Mouse (Mus musculus): Measurements from ENCODE around the gene Use1.

Use1 gene

GRCm38 (mm10) chr8:71376423-71377030 lies 9.9 kb downstream of the Use1 start:
- DNase-seq (ENCODE audit: low read depth, low spot score) = no peak

DNA sequence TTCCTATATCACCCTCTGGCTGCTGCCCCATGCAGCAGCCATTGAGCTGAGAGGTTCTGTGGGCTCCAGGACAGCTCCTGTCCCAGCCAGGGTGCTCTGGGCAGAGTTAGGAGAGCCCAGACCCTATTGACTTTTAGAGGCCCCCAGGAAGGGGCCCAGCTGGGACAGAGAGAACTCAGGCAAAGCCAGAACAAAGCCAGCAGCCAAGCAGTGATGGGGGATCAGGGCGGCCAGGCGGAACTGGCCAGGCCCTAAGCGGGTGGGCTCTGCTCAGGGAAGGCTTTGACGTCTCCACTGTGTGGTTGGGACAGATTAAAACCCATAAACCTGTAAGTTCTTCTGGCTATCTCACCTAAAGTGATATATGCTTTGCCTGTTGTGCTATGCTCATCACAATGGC lies 12.4 kb downstream of the Use1 start:
- no peak for DNase-seq (ENCODE audit: low read depth, low spot score)

- DNase-seq (ENCODE audit: low read depth, low spot score) = no peak
Measured at GRCm38 (mm10) chr8:71379512-71380075, 12.9 kb downstream of the Use1 start.

DNA sequence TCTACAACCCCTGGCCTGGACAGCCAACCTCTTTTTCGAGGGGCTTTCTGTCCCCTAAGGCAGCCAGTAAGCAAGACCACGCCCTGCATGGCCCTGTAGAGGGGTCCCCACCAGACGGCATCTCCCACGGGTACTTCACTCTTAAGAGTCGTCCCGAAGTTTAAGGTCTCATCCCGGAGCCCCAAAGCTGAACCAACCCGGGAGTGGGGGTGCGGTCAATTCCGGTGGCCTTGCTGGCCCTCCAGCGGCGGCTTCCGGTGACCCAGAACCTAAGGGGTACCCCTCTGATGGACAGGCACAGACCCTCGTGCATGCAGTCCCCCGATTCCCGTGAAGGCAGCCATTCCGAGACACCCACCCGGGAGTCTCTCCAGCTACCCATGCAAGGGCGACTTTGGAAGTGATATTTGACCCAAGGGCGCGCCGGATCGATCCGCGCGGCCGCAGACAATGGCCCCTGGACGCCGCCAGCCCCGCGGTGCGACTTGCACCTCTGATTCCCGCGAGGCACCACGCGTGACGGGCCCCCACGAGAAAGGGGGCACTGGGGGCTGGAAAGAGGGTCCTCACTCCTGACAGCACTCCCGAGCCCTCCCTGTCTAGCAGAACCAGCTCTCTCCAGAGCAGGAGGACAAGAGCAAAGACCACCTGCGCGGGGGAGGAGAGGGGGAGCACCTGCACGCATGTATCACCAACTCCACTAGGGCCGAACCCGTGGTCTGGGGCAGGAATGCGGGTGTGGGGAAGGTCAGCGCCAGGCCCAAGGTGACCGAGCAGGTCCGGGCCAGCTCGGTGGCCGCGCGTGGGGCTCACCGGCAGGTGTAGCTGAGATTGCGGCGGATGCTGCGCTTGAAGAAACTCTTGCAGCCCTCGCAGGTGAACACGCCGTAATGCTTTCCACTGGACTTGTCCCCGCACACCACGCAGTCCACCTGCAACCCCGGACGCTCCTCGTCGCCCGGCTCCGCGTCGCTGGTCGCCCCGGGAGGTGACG lies 13.8 kb downstream of the Use1 start:
- DNase-seq (ENCODE audit: low read depth, low spot score) = no peak

- peak; percentile 70 for DNase-seq (ENCODE audit: low read depth, low spot score)
Measured at GRCm38 (mm10) chr8:71381421-71381970, 14.8 kb downstream of the Use1 start, which contains the start of gene Nr2f6. Gene Nr2f6 (minus strand): TSS chr8:71381960.

GRCm38 (mm10) chr8:71381971-71382961 lies 15.6 kb downstream of the Use1 start:
- DNase-seq (ENCODE audit: low read depth, low spot score) = peak; percentile 84

- no peak for DNase-seq (ENCODE audit: low read depth, low spot score)
Measured at GRCm38 (mm10) chr8:71383396-71383795, 16.7 kb downstream of the Use1 start.

GRCm38 (mm10) chr8:71383860-71384259 lies 17.2 kb downstream of the Use1 start:
- DNase-seq (ENCODE audit: low read depth, low spot score) = no peak

- DNase-seq (ENCODE audit: low read depth, low spot score) = peak; percentile 92
Measured at GRCm38 (mm10) chr8:71385212-71385835, 18.7 kb downstream of the Use1 start.

GRCm38 (mm10) chr8:71388267-71388666 lies 21.6 kb downstream of the Use1 start:
- DNase-seq (ENCODE audit: low read depth, low spot score) = no peak

- DNase-seq (ENCODE audit: low read depth, low spot score) = no peak
Measured at GRCm38 (mm10) chr8:71391696-71392095, 25.0 kb downstream of the Use1 start.

GRCm38 (mm10) chr8:71392391-71392790 lies 25.7 kb downstream of the Use1 start:
- no peak for DNase-seq (ENCODE audit: low read depth, low spot score)

GRCm38 (mm10) chr8:71392871-71393270 lies 26.2 kb downstream of the Use1 start:
- DNase-seq (ENCODE audit: low read depth, low spot score) = peak; percentile 70

DNA sequence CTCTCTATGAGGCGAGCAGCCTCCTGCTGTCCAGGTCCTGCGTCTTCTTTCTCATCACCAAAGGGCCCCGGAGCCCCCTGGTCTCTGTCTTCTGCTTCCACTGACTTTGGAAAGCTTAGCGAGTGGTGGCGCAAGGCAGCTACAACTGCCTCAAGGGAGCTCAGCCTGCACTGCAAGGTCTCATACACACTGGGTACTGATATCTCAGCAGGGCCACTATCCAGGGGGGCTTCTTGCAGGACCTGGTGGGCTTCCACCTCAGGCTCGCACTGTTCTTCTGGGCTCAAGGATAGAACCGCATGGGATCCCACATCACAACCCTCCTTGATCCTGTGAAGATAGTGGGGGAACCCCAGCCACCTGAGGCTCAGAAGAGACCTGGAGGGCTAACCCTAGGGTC lies 27.8 kb downstream of the Use1 start:
- no peak for DNase-seq (ENCODE audit: low read depth, low spot score)

DNA sequence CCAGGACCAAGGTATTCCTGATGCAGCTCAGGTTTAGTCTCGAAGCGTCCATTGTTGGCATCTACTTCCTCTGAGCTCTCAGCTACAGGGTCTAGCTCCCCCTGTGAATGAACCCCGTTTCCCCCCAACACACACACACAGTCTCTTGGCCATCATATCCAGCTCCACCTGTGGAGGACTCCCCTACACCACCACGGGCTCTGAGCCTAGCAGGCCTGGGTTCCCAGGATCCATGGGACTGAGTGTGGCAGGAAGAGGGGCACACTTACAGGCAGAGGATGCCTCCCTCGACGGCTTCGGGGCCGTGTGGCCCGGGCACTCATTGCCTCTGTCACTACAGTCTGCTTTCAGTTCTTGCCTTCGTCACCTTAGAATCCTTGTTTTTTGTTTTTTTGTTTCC lies 28.4 kb downstream of the Use1 start:
- DNase-seq (ENCODE audit: low read depth, low spot score) = no peak

DNA sequence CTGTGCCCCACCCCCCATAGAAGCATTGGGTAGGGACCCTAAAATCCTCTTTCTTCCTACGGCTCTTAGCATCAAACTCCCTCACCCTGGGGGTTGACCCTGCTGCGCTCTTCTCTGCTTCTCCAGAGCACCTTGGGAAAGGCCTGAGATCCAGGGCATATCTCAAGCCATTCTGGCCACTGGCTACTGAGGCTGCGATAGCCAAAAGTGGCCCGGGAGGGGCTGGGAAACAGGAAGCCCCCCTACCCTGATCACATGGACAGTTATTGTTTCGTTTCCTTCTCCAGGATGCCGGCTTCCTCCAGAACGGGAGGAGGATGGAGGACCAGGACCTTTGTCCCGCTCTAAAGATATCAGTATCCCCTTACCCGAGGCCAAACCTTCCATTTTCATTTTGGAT lies 29.0 kb downstream of the Use1 start, which contains the start of gene Ushbp1:
Gene Ushbp1, minus strand, starts transcription at position 174 of the 400 bp plus-strand sequence.
- no peak for DNase-seq (ENCODE audit: low read depth, low spot score)

GRCm38 (mm10) chr8:71396639-71397305 lies 30.1 kb downstream of the Use1 start, which contains the start of gene Babam1:
Gene Babam1 (plus strand): TSS chr8:71396861.
- peak; percentile 96 for DNase-seq (ENCODE audit: low read depth, low spot score)

- DNase-seq (ENCODE audit: low read depth, low spot score) = peak; percentile 5
Measured at GRCm38 (mm10) chr8:71397701-71398100, 31.1 kb downstream of the Use1 start.

DNA sequence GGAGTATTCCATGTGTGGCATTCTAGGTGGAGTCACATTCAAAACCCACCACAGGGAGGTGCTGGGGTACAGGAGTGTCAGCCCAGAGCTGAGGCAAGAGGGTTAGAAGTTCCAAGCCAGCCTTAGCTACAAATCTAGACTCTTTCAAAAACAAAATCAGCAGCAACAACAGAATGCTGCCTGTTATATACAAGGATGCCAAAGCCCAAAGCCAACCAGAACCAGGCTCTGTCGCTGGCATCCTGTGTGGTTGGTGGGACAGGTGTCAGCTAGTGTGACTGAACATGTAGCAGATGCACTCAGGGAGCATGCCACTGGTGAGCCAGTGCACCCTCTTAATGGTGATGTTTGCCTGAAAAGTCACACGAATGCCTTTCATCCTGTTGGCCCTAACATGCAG lies 34.2 kb downstream of the Use1 start:
- DNase-seq (ENCODE audit: low read depth, low spot score) = no peak

- no peak for DNase-seq (ENCODE audit: low read depth, low spot score)
Measured at GRCm38 (mm10) chr8:71401454-71401853, 34.8 kb downstream of the Use1 start.

Data from ES-CJ7 (cell line).